Mouse (Mus musculus): ENCODE data around the gene Prm1.
"Not testable (repeated sequence)": the region's sequence is repeated elsewhere in the genome, so short reads cannot be mapped to it uniquely, and the experiment has no call there.

The Prm1 gene

DNA sequence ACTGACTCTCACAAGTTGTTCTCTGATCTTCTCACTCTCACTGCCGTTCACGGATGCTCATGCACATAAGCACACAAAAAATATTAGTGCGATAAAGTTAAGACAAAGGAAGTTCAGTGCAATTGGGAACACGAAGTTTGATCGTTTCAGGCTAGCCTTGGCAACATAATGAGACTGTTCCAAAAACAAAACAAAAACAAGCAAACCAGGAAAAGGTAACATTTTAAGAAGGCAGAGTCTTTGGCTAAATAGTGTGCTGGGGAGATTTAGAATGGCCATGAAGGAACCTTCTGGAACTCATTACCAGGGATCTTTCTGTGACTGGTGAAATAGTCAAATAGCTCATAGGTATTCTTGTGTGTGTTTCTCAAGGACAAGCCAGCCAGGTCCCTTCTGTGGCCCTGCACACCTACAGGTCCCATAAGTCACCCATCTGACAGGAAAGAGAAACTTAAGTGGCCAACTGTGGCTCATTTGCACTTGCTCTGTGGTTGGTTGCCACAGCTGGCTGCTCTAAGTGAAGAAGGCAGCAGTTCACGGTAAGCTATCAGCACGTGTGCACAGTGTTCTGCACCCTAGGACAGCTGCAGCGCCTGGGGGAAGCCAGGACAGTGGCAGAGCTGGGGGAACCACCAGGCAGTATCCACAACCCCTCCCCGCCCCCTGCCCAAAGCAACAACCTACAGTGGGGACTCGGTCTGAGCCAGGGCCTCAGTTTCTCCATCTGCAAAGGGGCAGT lies at the start of gene Prm1:
Gene Prm1, minus strand, starts transcription at position 51 of the 739 bp plus-strand sequence.
- no peak for DNase-seq (ENCODE audit: low read depth, low spot score)

GRCm38 (mm10) chr16:10852216-10852615 lies 46.6 kb upstream of the Prm1 start:
- DNase-seq (ENCODE audit: low read depth, low spot score), result not testable (repeated sequence)

DNA sequence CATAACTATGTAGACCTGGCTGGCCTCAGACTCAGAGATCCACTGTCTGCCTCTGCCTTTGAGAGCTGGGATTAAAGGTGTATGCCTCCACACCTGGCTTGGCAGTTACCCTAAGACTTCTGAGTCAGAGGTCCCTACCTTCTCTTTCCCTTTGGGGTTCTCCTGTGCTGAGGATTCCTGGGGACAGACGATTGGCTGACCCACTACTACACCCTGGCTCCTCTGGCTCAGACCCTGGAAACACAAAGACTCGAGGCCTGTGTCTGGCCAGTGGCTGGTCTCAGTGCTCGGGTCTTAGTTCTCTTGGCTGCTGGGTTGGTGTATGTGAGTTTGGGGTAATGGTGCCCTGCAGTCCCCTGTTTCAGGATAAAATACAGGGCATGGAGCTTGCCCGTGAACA lies 45.3 kb upstream of the Prm1 start:
- DNase-seq (ENCODE audit: low read depth, low spot score), result no peak

DNA sequence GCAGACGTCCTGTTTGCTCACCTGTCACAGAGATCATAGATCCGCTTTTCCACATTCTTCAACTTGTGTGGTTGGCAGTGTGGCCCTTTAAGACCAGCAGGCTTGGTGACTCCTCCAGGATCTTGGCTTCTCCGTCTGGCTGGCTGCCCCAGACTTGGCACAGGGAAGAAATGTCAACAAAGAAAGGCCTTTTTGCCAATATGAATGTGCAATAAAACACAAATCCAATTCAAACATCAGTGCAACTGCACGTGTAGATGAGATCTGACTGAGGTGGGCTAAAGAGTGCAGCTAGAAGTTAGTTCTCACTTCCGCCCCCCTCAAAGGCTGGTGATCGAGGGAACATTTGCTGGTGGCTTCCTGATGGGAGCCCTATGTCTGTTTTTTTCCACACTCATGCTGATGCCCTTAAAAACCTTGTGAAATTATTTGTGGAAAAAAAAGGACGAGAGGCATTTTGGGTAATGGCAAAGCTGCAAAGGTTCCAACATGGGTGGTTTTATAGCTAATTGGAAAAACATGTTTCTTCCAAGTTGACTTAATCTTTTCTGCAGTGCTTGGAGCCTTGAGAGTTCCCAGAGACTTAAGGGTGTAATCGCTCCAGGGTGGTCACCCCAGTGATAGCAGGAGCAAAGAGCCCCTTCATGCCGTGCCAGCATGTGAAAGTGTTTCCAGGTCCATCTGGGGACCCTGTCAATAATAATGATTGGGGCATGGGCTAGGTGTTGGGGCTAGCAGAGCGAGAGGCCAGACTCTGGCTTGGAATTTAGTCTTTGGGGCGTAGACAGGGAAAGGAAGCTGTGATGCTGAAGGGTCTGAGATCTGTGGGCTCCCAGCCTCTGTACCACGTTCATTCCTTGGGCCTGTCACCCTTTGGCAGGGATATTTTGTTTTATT lies 44.6 kb upstream of the Prm1 start:
- no peak for DNase-seq (ENCODE audit: low read depth, low spot score)

- no peak for DNase-seq (ENCODE audit: low read depth, low spot score)
Measured at GRCm38 (mm10) chr16:10846503-10846902, 40.9 kb upstream of the Prm1 start.

DNA sequence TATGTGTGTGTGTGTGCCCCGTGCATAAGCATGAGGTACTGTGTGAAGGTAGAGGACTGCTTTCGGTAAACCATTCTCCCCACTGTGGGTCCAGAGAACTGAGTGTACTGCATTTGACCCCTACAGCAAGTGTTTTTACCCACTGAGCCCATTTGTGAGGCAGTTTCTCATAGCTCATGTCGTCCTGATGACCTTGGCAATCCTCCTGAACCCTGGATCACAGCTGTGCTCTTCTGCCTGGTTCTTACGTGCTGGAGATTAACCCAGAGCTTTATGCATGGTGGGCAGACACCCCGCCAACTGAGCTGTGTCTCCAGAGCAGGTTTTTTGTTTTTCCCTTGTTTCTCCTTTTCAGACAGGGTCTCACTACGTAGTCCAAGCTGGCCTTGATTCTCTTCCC lies 40.3 kb upstream of the Prm1 start:
- no peak for DNase-seq (ENCODE audit: low read depth, low spot score)

- DNase-seq (ENCODE audit: low read depth, low spot score), result no peak
Measured at GRCm38 (mm10) chr16:10844319-10844670, 38.7 kb upstream of the Prm1 start.

DNA sequence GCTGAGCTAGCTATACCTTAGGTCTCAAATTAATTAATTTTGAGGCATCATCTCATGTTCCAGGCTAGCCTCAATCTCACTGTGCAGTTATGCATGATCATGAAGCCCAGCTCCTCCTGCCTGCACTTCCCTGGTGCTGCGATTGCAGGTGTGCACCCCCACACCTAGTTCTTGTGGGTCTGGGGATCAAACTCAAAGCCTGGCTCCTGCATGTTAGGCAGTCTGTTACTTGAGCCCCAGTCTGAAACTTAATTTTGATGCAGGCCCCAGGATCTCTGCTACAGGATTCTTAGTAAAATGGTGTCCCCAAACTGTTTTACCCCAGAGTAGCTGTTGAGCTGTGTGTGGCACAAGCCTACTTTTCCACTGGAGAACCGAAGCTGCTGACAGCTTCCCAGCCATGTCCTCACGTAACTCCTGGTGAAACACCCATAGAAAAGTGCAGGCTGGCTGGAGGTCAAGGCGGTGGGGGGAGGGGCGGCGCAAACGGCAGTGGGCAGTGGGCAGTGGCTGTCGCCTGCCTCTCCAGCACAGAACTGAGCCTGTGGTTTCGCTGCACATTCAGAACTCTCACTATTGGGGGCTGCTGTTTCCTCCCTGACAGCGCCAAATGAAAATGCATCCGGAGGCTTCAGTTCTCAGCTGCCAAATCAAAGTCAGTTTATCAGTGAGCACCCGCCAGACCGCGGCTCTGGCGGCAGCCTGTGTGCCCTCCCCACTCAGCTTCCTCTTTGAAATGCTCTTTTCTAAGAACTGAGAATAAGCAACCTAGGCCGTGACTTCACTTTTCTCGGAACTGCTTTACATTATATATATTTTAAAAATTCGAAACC lies 38.1 kb upstream of the Prm1 start:
- DNase-seq (ENCODE audit: low read depth, low spot score), result no peak

- DNase-seq (ENCODE audit: low read depth, low spot score), result no peak
Measured at GRCm38 (mm10) chr16:10842282-10842855, 36.7 kb upstream of the Prm1 start.

DNA sequence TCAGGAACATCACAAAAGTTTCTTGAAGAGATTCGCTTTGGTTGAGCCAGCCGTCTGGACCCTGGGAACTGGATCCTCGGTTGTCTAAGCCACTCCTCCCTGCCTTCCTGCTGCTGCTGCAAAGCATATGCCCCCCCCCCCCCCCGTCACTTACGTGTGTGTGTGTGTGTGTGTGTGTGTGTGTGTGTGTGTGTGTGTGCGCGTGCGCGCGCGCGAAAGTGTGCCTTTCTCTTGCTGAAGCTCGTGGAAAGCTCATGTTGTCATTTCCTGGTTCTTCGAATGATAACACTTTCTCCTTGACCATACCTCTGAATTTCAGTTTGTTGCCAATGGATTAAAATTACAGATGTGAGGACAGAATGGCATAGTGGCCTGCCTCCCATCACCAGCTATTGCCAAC lies 34.4 kb upstream of the Prm1 start:
- no peak for DNase-seq (ENCODE audit: low read depth, low spot score)

GRCm38 (mm10) chr16:10838487-10839245 lies 33.0 kb upstream of the Prm1 start:
- DNase-seq (ENCODE audit: low read depth, low spot score), result no peak

GRCm38 (mm10) chr16:10837903-10838302 lies 32.3 kb upstream of the Prm1 start:
- DNase-seq (ENCODE audit: low read depth, low spot score), result no peak

- no peak for DNase-seq (ENCODE audit: low read depth, low spot score)
Measured at GRCm38 (mm10) chr16:10837250-10837649, 31.6 kb upstream of the Prm1 start.

DNA sequence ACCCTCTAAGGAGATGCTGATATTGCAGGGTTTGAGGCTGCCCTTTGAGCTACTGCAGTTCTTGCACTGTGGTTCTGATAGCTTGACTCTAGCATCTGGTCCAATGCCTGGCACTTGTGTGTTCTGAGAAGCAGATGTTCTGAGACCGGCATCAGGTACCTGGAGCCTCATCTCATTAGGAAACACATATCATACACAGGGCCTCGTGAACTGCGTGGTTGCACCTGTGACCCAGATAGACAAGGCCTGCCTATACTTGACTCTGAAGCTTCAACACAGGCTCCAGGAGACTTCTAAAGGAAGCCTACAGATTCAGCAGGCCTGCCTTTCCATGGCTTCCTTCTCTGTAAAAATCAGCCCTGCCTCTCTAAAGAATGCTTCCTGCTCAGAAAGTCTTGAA lies 30.7 kb upstream of the Prm1 start:
- no peak for DNase-seq (ENCODE audit: low read depth, low spot score)

DNA sequence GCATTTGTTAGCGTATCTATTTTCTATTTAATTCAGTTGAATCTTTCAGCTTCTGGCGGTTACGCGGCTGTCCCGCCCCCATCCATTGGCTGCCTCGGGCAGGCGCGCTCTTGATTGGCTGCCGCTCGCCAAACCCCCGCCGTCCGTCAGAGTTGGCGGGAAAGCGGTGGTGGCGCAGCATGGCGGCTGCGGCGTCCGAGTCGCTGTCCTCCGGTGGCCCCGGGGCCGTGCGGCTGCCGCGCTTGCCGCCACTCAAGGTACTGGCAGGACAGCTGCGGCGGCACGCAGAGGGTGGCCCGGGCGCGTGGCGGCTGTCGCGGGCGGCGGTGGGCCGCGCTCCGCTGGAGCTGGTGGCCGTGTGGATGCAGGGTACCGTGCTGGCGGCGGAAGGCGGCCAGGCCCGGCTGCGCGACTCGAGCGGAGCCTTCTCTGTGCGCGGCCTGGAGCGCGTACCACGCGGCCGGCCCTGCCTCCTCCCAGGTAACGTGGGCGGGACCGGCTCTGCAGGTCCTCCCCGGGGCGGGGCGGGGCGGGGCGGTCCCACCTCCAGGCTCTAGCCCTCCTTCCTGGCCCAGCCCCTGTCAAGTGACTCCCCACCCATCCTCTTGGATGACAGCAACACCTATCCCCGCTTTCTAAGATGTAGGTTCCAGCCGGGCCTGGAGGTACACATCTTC lies 29.4 kb upstream of the Prm1 start, which contains the start of gene Rmi2:
Gene Rmi2, plus strand, starts transcription at position 149 of the 677 bp plus-strand sequence.
- DNase-seq (ENCODE audit: low read depth, low spot score), result peak; percentile 72

GRCm38 (mm10) chr16:10834542-10834910 lies 28.9 kb upstream of the Prm1 start:
- DNase-seq (ENCODE audit: low read depth, low spot score), result peak; percentile 15

- no peak for DNase-seq (ENCODE audit: low read depth, low spot score)
Measured at GRCm38 (mm10) chr16:10828461-10828805, 22.8 kb upstream of the Prm1 start.

- no peak for DNase-seq (ENCODE audit: low read depth, low spot score)
Measured at GRCm38 (mm10) chr16:10827766-10828460, 22.3 kb upstream of the Prm1 start.

- no peak for DNase-seq (ENCODE audit: low read depth, low spot score)
Measured at GRCm38 (mm10) chr16:10827269-10827668, 21.6 kb upstream of the Prm1 start.

DNA sequence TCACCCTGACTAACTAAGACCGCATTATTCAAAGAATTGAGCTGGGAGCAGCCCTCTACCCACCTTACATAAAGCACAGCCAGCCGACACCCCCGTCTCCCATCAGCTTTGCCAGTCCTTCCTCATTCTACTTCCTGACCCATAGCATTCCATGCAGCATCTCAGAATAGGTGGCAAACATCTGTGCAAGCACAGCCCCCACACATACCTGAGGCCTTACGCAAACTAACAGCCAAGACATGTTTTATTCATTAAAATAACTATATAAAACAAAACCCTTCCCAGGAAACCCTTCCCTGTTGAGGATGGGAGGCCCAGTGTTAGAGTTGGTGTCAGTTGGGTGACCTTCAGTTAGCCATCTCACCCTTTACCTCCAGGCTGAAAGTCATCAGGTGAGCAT lies 20.2 kb upstream of the Prm1 start:
- no peak for DNase-seq (ENCODE audit: low read depth, low spot score)

Measured in c-Kit-negative CD71-positive TER-119-positive erythroid progenitor cells, embryonic 14.5 days (primary cell).